Mouse (Mus musculus): ENCODE results near the gene Adamts10. TPM values are rescaled to one million over a fixed set of nuclear protein-coding genes. Genes with fewer than 3 reads are reported as not detected.

Gene Adamts10
- polyA plus RNA-seq, 1 experiment = 47.2 TPM

- no peaks in the 10 kb centered on the region for H3K4me1 ChIP-seq (ENCODE audit: control insufficient read depth, insufficient read depth, low read length)
- TF ChIP-seq CTCF (IDR thresholded peaks at IDR 0.05; ENCODE audit: extremely low read depth, insufficient read depth, low read length) = no peak
- no peak overlapping the region for H3K4me3 ChIP-seq (ENCODE audit: insufficient read depth, low read length)
- no peak overlapping the region for H3K27ac ChIP-seq (ENCODE audit: insufficient read depth, low read length)
Observed at GRCm38 (mm10) chr17:33550388-33550787, 26.4 kb downstream of the Adamts10 start.

- no peak overlapping the region for H3K4me3 ChIP-seq (ENCODE audit: insufficient read depth, low read length)
- H3K4me1 ChIP-seq (ENCODE audit: control insufficient read depth, insufficient read depth, low read length) = no peaks in the 10 kb centered on the region
- H3K27ac ChIP-seq (ENCODE audit: insufficient read depth, low read length) = no peak overlapping the region
- TF ChIP-seq CTCF (IDR thresholded peaks at IDR 0.05; ENCODE audit: extremely low read depth, insufficient read depth, low read length) (no peak), POLR2A (IDR thresholded peaks at IDR 0.05; ENCODE audit: extremely low read depth, insufficient read depth, low read length) (no peak)
Observed at GRCm38 (mm10) chr17:33552113-33552512, 28.1 kb downstream of the Adamts10 start.

- no peak overlapping the region for H3K4me3 ChIP-seq (ENCODE audit: insufficient read depth, low read length)
- TF ChIP-seq POLR2A (IDR thresholded peaks at IDR 0.05; ENCODE audit: extremely low read depth, insufficient read depth, low read length) (no peak), CTCF (IDR thresholded peaks at IDR 0.05; ENCODE audit: extremely low read depth, insufficient read depth, low read length) (peak; percentile 54)
- H3K4me1 ChIP-seq (ENCODE audit: control insufficient read depth, insufficient read depth, low read length) = no peaks in the 10 kb centered on the region
- no peak overlapping the region for H3K27ac ChIP-seq (ENCODE audit: insufficient read depth, low read length)
Observed at GRCm38 (mm10) chr17:33552964-33553363, 29.0 kb downstream of the Adamts10 start.

GRCm38 (mm10) chr17:33554536-33554935, 30.5 kb downstream of the Adamts10 start:
- Histone ChIP-seq H3K4me3 (ENCODE audit: insufficient read depth, low read length) (no peak overlapping the region), H3K27ac (ENCODE audit: insufficient read depth, low read length) (no peak overlapping the region), H3K4me1 (ENCODE audit: control insufficient read depth, insufficient read depth, low read length) (no peaks in the 10 kb centered on the region)
- TF ChIP-seq POLR2A (IDR thresholded peaks at IDR 0.05; ENCODE audit: extremely low read depth, insufficient read depth, low read length) (no peak), CTCF (IDR thresholded peaks at IDR 0.05; ENCODE audit: extremely low read depth, insufficient read depth, low read length) (no peak)

- TF ChIP-seq POLR2A (IDR thresholded peaks at IDR 0.05; ENCODE audit: extremely low read depth, insufficient read depth, low read length) = no peak
- TF ChIP-seq CTCF (IDR thresholded peaks at IDR 0.05; ENCODE audit: extremely low read depth, insufficient read depth, low read length) = no peak
- Histone ChIP-seq H3K4me3 (ENCODE audit: insufficient read depth, low read length) (no peak within 1 kb of the TSS), H3K4me1 (ENCODE audit: control insufficient read depth, insufficient read depth, low read length) (no peaks in the 10 kb centered on the region), H3K27ac (ENCODE audit: insufficient read depth, low read length) (no peak within 1 kb of the TSS)
Observed at GRCm38 (mm10) chr17:33555223-33555855, 31.3 kb downstream of the Adamts10 start, which contains the start of gene Myo1f. Myo1f (plus strand) TSS chr17:33555707.

GRCm38 (mm10) chr17:33557922-33558321, 33.9 kb downstream of the Adamts10 start:
- H3K27ac ChIP-seq (ENCODE audit: insufficient read depth, low read length) = no peak overlapping the region
- TF ChIP-seq CTCF (IDR thresholded peaks at IDR 0.05; ENCODE audit: extremely low read depth, insufficient read depth, low read length) (no peak), POLR2A (IDR thresholded peaks at IDR 0.05; ENCODE audit: extremely low read depth, insufficient read depth, low read length) (no peak)
- H3K4me1 ChIP-seq (ENCODE audit: control insufficient read depth, insufficient read depth, low read length) = no peaks in the 10 kb centered on the region
- H3K4me3 ChIP-seq (ENCODE audit: insufficient read depth, low read length) = no peak overlapping the region

GRCm38 (mm10) chr17:33563527-33564076, 39.6 kb downstream of the Adamts10 start:
- H3K4me1 ChIP-seq (ENCODE audit: control insufficient read depth, insufficient read depth, low read length) = no peaks in the 10 kb centered on the region
- no peak overlapping the region; the same call in 1 of the 2 replicates for H3K27ac ChIP-seq (ENCODE audit: insufficient read depth, low read length)
- no peak for TF ChIP-seq POLR2A (IDR thresholded peaks at IDR 0.05; ENCODE audit: extremely low read depth, insufficient read depth, low read length)
- no peak for TF ChIP-seq CTCF (IDR thresholded peaks at IDR 0.05; ENCODE audit: extremely low read depth, insufficient read depth, low read length)
- no peak overlapping the region for H3K4me3 ChIP-seq (ENCODE audit: insufficient read depth, low read length)

GRCm38 (mm10) chr17:33564599-33564998, 40.6 kb downstream of the Adamts10 start:
- no peak for TF ChIP-seq CTCF (IDR thresholded peaks at IDR 0.05; ENCODE audit: extremely low read depth, insufficient read depth, low read length)
- no peak for TF ChIP-seq POLR2A (IDR thresholded peaks at IDR 0.05; ENCODE audit: extremely low read depth, insufficient read depth, low read length)
- Histone ChIP-seq H3K4me1 (ENCODE audit: control insufficient read depth, insufficient read depth, low read length) (no peaks in the 10 kb centered on the region), H3K4me3 (ENCODE audit: insufficient read depth, low read length) (no peak overlapping the region), H3K27ac (ENCODE audit: insufficient read depth, low read length) (no peak overlapping the region)

- no peaks in the 10 kb centered on the region for H3K4me1 ChIP-seq (ENCODE audit: control insufficient read depth, insufficient read depth, low read length)
- H3K4me3 ChIP-seq (ENCODE audit: insufficient read depth, low read length) = no peak overlapping the region
- no peak for TF ChIP-seq CTCF (IDR thresholded peaks at IDR 0.05; ENCODE audit: extremely low read depth, insufficient read depth, low read length)
- no peak for TF ChIP-seq POLR2A (IDR thresholded peaks at IDR 0.05; ENCODE audit: extremely low read depth, insufficient read depth, low read length)
- no peak overlapping the region for H3K27ac ChIP-seq (ENCODE audit: insufficient read depth, low read length)
Observed at GRCm38 (mm10) chr17:33566182-33566581, 42.2 kb downstream of the Adamts10 start.

- TF ChIP-seq CTCF (IDR thresholded peaks at IDR 0.05; ENCODE audit: extremely low read depth, insufficient read depth, low read length) = no peak
- TF ChIP-seq POLR2A (IDR thresholded peaks at IDR 0.05; ENCODE audit: extremely low read depth, insufficient read depth, low read length) = no peak
- H3K4me1 ChIP-seq (ENCODE audit: control insufficient read depth, insufficient read depth, low read length) = no peaks in the 10 kb centered on the region
- no peak overlapping the region for H3K27ac ChIP-seq (ENCODE audit: insufficient read depth, low read length)
- H3K4me3 ChIP-seq (ENCODE audit: insufficient read depth, low read length) = no peak overlapping the region
Observed at GRCm38 (mm10) chr17:33584061-33584460, 60.1 kb downstream of the Adamts10 start.

Data from cortical plate, adult 2 months (tissue).